ENCODE assay signal across 15 mouse cellular contexts in the genomic region with DNA sequence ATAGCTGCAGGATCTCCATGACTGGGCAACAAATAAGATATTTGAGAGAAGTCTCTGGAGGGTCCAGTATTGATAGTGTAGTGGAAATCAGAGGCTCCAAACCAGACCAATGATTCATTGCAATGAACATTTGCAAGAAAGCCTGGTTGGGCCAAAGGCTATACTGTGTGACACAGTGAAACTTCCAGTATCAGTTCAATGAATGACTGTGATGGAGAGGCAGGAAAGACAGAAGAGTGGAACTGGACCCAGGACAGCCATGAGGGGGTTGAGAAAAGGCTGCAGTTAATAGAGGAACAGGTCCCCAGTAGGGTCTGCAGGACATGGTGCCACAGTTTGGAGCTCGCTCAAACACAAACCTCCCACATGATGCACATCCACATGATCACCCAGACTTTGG. TPM values are rescaled to one million over a fixed set of nuclear protein-coding genes. Genes with fewer than 3 reads are reported as not detected.
DNase-seq lines count a peak whose midpoint lies in the region; ATAC-seq and TF ChIP-seq lines count a peak whose summit lies in the region.
"Had no signal": no experiment of that assay in that cellular context is flagged by ENCODE, and none has a peak within 500 bp of the region (broad histone marks: within the 10 kb centered on the region; RNA-seq: fewer than 3 reads in every experiment).

No protein-coding gene starts in this region.

- no peak overlapping the region for H3K4me2 ChIP-seq in kidney, embryonic 15.5 days
- no peak overlapping the region for H3K4me2 ChIP-seq in neural tube, embryonic 12.5 days (replicated peaks)
- no peak overlapping the region for H3K4me2 ChIP-seq in forebrain, embryonic 16.5 days (ENCODE audit: low read length)
- H3K4me2 ChIP-seq: liver, embryonic 15.5 days; midbrain, embryonic 12.5 days had no signal

- peak; percentile 29 for ATAC-seq in kidney, embryonic 15.5 days (replicated peaks; ENCODE audit: low FRiP score)
- ATAC-seq in neural tube, embryonic 12.5 days (ENCODE audit: low FRiP score, low read depth): 0 out of 2 replicates have a peak, but pooled peaks have one; percentile 23
- 0 out of 2 replicates have a peak, but pooled peaks have one; percentile 20 for ATAC-seq in forebrain, embryonic 16.5 days

- 96% methylated on average over 1 of the region's 1 CpGs for WGBS in kidney, embryonic 15.5 days
- 96% methylated on average over 1 of the region's 1 CpGs for WGBS in kidney, adult 2 months
- 89% methylated on average over 1 of the region's 1 CpGs for WGBS in neural tube, embryonic 12.5 days
- WGBS in forebrain, embryonic 16.5 days: 95% methylated on average over 1 of the region's 1 CpGs

- intact Hi-C loops in gastrocnemius, postnatal 36 days (cut with DNase I): no loop called here

- no peak for TF ChIP-seq CTCF in kidney, adult 2 months (conservative IDR thresholded peaks at IDR 0.05; ENCODE audit: insufficient read depth, insufficient read length, low read depth, low read length)

- H3K9ac ChIP-seq in kidney, embryonic 15.5 days: no peak overlapping the region
- H3K9ac ChIP-seq in neural tube, embryonic 12.5 days: no peak overlapping the region
- H3K9ac ChIP-seq in forebrain, embryonic 16.5 days (replicated peaks; ENCODE audit: low read depth, low read length): no peak overlapping the region
- H3K9ac ChIP-seq: liver, embryonic 15.5 days; midbrain, embryonic 12.5 days had no signal

- DNase-seq in kidney, adult 2 months: no peak
- DNase-seq in neural tube, embryonic 10.5 days (ENCODE audit: extremely low spot score, low spot score): no peak
- DNase-seq in gastrocnemius, postnatal 36 days: no peak
- no peak for DNase-seq in c-Kit-positive CD71-positive TER-119-positive erythroid progenitor cells, embryonic 14.5 days (ENCODE audit: low spot score)
- DNase-seq: cerebellum, postnatal 14 days; gastrocnemius, postnatal 14 days; kidney, adult 8-10 months; lung, postnatal 4 days; right cerebral cortex, adult 18-20 months; thymus, adult 18-20 months had no signal

- H3K4me1 ChIP-seq in kidney, embryonic 15.5 days: no peaks in the 10 kb centered on the region
- H3K4me1 ChIP-seq in kidney, adult 2 months (ENCODE audit: control insufficient read depth, insufficient read depth, low read length): no peaks in the 10 kb centered on the region
- no peaks in the 10 kb centered on the region for H3K4me1 ChIP-seq in neural tube, embryonic 12.5 days
- no peaks in the 10 kb centered on the region for H3K4me1 ChIP-seq in forebrain, embryonic 16.5 days (replicated peaks; ENCODE audit: control insufficient read depth, insufficient read depth, low read length)
- H3K4me1 ChIP-seq: midbrain, embryonic 12.5 days had no signal

- H3K27ac ChIP-seq in kidney, embryonic 15.5 days: no peak overlapping the region
- H3K27ac ChIP-seq in kidney, adult 2 months (ENCODE audit: insufficient read depth, low read depth, low read length): no peak overlapping the region
- H3K27ac ChIP-seq in neural tube, embryonic 12.5 days: no peak overlapping the region
- H3K27ac ChIP-seq in forebrain, embryonic 16.5 days (ENCODE audit: low read length): no peak overlapping the region
- H3K27ac ChIP-seq: liver, embryonic 15.5 days; midbrain, embryonic 12.5 days had no signal

- TF ChIP-seq POLR2A in kidney, adult 2 months (IDR thresholded peaks at IDR 0.05; ENCODE audit: low read depth, low read length): no peak

- no peaks in the 10 kb centered on the region for H3K27me3 ChIP-seq in kidney, embryonic 15.5 days
- H3K27me3 ChIP-seq in kidney, adult 2 months (replicated peaks; ENCODE audit: control insufficient read depth, insufficient read depth, low read length): no peaks in the 10 kb centered on the region
- no peaks in the 10 kb centered on the region for H3K27me3 ChIP-seq in neural tube, embryonic 12.5 days (replicated peaks)
- no peaks in the 10 kb centered on the region for H3K27me3 ChIP-seq in forebrain, embryonic 16.5 days (replicated peaks; ENCODE audit: control insufficient read depth, insufficient read depth, low read length)
- H3K27me3 ChIP-seq: liver, embryonic 15.5 days; midbrain, embryonic 12.5 days had no signal

- H3K36me3 ChIP-seq in kidney, embryonic 15.5 days: peaks cover 46% of the 10 kb centered on the region
- H3K36me3 ChIP-seq in kidney, adult 2 months (ENCODE audit: control insufficient read depth, insufficient read depth, low read length): peaks cover 8% of the 10 kb centered on the region
- peaks cover 23% of the 10 kb centered on the region for H3K36me3 ChIP-seq in neural tube, embryonic 12.5 days
- peaks cover 11% of the 10 kb centered on the region for H3K36me3 ChIP-seq in forebrain, embryonic 16.5 days (ENCODE audit: control insufficient read depth, insufficient read depth)

- H3K4me3 ChIP-seq in kidney, embryonic 15.5 days (replicated peaks): no peak overlapping the region
- no peak overlapping the region for H3K4me3 ChIP-seq in kidney, adult 2 months (ENCODE audit: insufficient read depth, low read depth, low read length)
- no peak overlapping the region for H3K4me3 ChIP-seq in neural tube, embryonic 12.5 days
- H3K4me3 ChIP-seq in forebrain, embryonic 16.5 days (replicated peaks; ENCODE audit: low read length): no peak overlapping the region
- H3K4me3 ChIP-seq: liver, embryonic 15.5 days; midbrain, embryonic 12.5 days had no signal

- no peaks in the 10 kb centered on the region for H3K9me3 ChIP-seq in kidney, embryonic 15.5 days (replicated peaks)
- H3K9me3 ChIP-seq in neural tube, embryonic 12.5 days: no peaks in the 10 kb centered on the region
- H3K9me3 ChIP-seq in forebrain, embryonic 16.5 days (ENCODE audit: control insufficient read depth, low read length): no peaks in the 10 kb centered on the region
- H3K9me3 ChIP-seq: liver, embryonic 15.5 days; midbrain, embryonic 12.5 days had no signal

RNA-seq across cellular contexts. Expression of a gene that starts 6.8 kb away (rescaled TPM):
- 25.6 and 27.5 TPM in 2 replicates for polyA plus RNA-seq in kidney, embryonic 15.5 days (2015; fragmentation: Nextera tagmentation; extraction: Ambion mirVana)
- 8.3 and 10.3 TPM in 2 replicates for polyA plus RNA-seq in kidney, adult 2 months (2012; rRNA removed)
- 26.5 and 28.5 TPM in 2 replicates for polyA plus RNA-seq in neural tube, embryonic 12.5 days (2016; fragmentation: Nextera tagmentation; extraction: Ambion mirVana)
- 34.1 and 35.6 TPM in 2 replicates for polyA plus RNA-seq in forebrain, embryonic 16.5 days (2015; fragmentation: Nextera tagmentation; extraction: Ambion mirVana)
- 10 to 100 TPM; 29.7 to 39.6 TPM for total RNA-seq in gastrocnemius, postnatal 36 days (2021)

RNA-seq across cellular contexts. Expression of a gene that starts 44.1 kb away (rescaled TPM):
- 102 and 109 TPM in 2 replicates for polyA plus RNA-seq in kidney, embryonic 15.5 days (2015; fragmentation: Nextera tagmentation; extraction: Ambion mirVana)
- 3.5 and 5.3 TPM in 2 replicates for polyA plus RNA-seq in kidney, adult 2 months (2012; rRNA removed)
- 125 and 134 TPM in 2 replicates for polyA plus RNA-seq in neural tube, embryonic 12.5 days (2016; fragmentation: Nextera tagmentation; extraction: Ambion mirVana)
- polyA plus RNA-seq in forebrain, embryonic 16.5 days (2015; fragmentation: Nextera tagmentation; extraction: Ambion mirVana): 92.3 and 105 TPM in 2 replicates
- 10 to 100 TPM; 21.7 to 22.4 TPM for total RNA-seq in gastrocnemius, postnatal 36 days (2021)

Comparison
In these comparisons a context has a peak if more than half of its experiments do, and no peak if none do; other contexts are left out.
1. RNA of a gene that starts 44.1 kb away (polyA plus RNA-seq): 125 to 134 TPM in neural tube, embryonic 12.5 days, 102 to 109 TPM in kidney, embryonic 15.5 days and 92.3 to 105 TPM in forebrain, embryonic 16.5 days; 3.5 to 5.3 TPM in kidney, adult 2 months; every median in the first group is over 10 times any median in the second.
2. Peak in every context shown above with its lines, with median percentiles within 50 percentile points of each other: ATAC-seq.